In the genomic region with DNA sequence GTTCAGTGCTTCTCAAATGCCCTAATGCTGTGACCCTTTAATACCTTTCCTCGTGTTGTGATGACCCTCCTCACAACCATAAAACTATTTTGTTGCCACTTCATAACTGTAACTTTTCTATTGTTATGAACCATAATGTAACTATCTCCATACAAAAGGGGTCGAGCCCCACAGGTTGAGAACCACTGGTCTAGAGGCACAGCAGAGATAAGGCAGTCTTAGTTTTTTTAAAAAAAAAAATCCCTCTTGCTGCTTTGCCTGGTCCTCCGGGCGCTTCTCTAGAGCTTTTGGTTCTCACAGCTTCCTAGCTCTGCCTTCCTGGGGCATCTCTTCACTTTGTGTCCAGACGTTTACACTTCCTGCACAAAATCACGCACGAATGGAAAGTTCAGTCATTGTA, we compare ENCODE assay signal across 29 mouse cellular contexts.
"Had no signal": no experiment of that assay in that cellular context is flagged by ENCODE, and none has a peak within 500 bp of the region (broad histone marks: within the 10 kb centered on the region; RNA-seq: fewer than 3 reads in every experiment).

No protein-coding gene starts in this region.

- H3K27me3 ChIP-seq: limb, embryonic 12.5 days; limb, embryonic 13.5 days; limb, embryonic 15.5 days; liver, embryonic 12.5 days; liver, embryonic 13.5 days; liver, embryonic 15.5 days; lung, embryonic 15.5 days; megakaryocyte, embryonic 14.5 days; midbrain, embryonic 12.5 days; midbrain, embryonic 13.5 days; midbrain, embryonic 15.5 days had no signal

- H3K4me1 ChIP-seq: limb, embryonic 10.5 days; limb, embryonic 12.5 days; limb, embryonic 13.5 days; limb, embryonic 15.5 days; liver, embryonic 12.5 days; liver, embryonic 13.5 days; liver, embryonic 15.5 days; midbrain, embryonic 10.5 days; midbrain, embryonic 12.5 days; midbrain, embryonic 13.5 days; midbrain, embryonic 15.5 days had no signal

- DNase-seq: left cerebral cortex, postnatal 4 days; liver; liver, embryonic 13.5 days; liver, postnatal 0 days; lung, adult 18-20 months; lung, adult 2 months; lung, embryonic 14.5 days; lung, postnatal 10 days; lung, postnatal 14 days; lung, postnatal 36 days; lung, postnatal 4 days; midbrain, embryonic 14.5 days had no signal

- H3K4me3 ChIP-seq: limb, embryonic 10.5 days; limb, embryonic 12.5 days; limb, embryonic 13.5 days; limb, embryonic 15.5 days; liver, embryonic 12.5 days; liver, embryonic 13.5 days; liver, embryonic 15.5 days; lung, embryonic 15.5 days; megakaryocyte, embryonic 14.5 days; midbrain, embryonic 10.5 days; midbrain, embryonic 12.5 days; midbrain, embryonic 13.5 days; midbrain, embryonic 15.5 days; myocyte had no signal

- H3K9me3 ChIP-seq: limb, embryonic 10.5 days; limb, embryonic 12.5 days; limb, embryonic 13.5 days; limb, embryonic 15.5 days; liver, embryonic 12.5 days; liver, embryonic 13.5 days; liver, embryonic 15.5 days; lung, embryonic 15.5 days; midbrain, embryonic 10.5 days; midbrain, embryonic 12.5 days; midbrain, embryonic 13.5 days; midbrain, embryonic 15.5 days had no signal

- H3K36me3 ChIP-seq: limb, embryonic 10.5 days; limb, embryonic 12.5 days; limb, embryonic 13.5 days; limb, embryonic 15.5 days; liver, embryonic 12.5 days; liver, embryonic 13.5 days; liver, embryonic 15.5 days; lung, embryonic 15.5 days; midbrain, embryonic 10.5 days; midbrain, embryonic 12.5 days; midbrain, embryonic 13.5 days; midbrain, embryonic 15.5 days had no signal

- H3K27ac ChIP-seq: limb, embryonic 10.5 days; limb, embryonic 12.5 days; limb, embryonic 13.5 days; limb, embryonic 15.5 days; liver, embryonic 12.5 days; liver, embryonic 13.5 days; liver, embryonic 14.5 days; liver, embryonic 15.5 days; lung, embryonic 15.5 days; macrophage; midbrain, embryonic 10.5 days; midbrain, embryonic 12.5 days; midbrain, embryonic 13.5 days; midbrain, embryonic 15.5 days had no signal

- H3K4me2 ChIP-seq: limb, embryonic 12.5 days; limb, embryonic 13.5 days; limb, embryonic 15.5 days; liver, embryonic 11.5 days; liver, embryonic 12.5 days; liver, embryonic 13.5 days; liver, embryonic 15.5 days; lung, embryonic 14.5 days; lung, embryonic 15.5 days; midbrain, embryonic 11.5 days; midbrain, embryonic 12.5 days; midbrain, embryonic 13.5 days; midbrain, embryonic 15.5 days had no signal

- H3K9ac ChIP-seq: limb, embryonic 12.5 days; limb, embryonic 13.5 days; limb, embryonic 15.5 days; liver, embryonic 12.5 days; liver, embryonic 13.5 days; liver, embryonic 14.5 days; liver, embryonic 15.5 days; liver, postnatal 0 days; lung, embryonic 14.5 days; lung, embryonic 15.5 days; midbrain, embryonic 12.5 days; midbrain, embryonic 13.5 days; midbrain, embryonic 15.5 days had no signal
